Mouse (Mus musculus) liver, adult 10 weeks (tissue): Measurements from ENCODE around the gene Adamts8. TPM values are rescaled to one million over a fixed set of nuclear protein-coding genes. Genes with fewer than 3 reads are reported as not detected.

ENCODE experiments used
- polyA plus RNA-seq: library from polyadenylated mRNA; stranded (reverse); fragments of 350-450 nt; fragmentation: Illumina TruSeq; extraction: RNeasy Lipid Tissue Mini Kit (QIAGEN cat#74804); gene quantifications from one replicate; pipeline ENCODE4 v1.2.3, GENCODE M21; 2014; ENCODE audit warnings: low read depth, low replicate concordance

The Adamts8 gene
- not detected for polyA plus RNA-seq

GRCm38 (mm10) chr9:30942512-30943313 is at the start of gene Adamts8:
Adamts8 (plus strand) TSS chr9:30942562.

DNA sequence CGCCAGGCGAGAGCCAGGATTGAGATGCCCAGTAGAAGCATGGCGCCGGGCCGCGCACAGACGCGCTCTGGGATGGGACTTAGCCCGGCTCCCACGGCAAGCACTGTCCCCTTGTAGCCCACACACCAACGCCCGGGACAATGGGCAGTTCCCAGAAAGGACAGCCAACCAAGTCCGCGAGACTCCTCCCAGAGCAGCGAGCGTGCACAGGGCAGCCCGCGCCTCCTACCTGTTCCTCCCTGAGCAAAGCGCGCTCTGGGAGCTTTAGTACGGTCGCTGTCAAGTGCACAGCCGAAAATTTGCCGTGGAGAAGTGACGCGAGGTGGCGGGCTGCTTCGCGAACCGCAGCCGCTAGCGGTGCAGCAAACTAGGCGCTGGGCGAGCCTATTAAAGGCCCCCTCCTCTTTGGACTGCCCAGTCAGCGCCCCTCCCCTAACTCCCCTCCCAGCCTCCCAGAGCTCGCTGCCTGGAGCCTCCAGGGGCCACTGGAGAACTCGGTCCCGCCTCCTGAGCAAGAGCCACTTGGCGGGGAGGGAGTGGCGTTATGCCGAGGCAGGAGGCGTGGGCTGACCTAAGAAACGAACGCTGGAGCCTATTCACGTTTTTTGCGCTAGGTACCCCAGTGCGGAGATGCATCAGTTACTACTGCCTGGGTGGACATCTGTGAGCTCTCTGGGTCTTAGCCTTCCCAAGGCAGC is 20.0 kb upstream of the Adamts8 start, which contains the start of gene Adamts15:
Adamts15 (minus strand) TSS at position 256 of the 698 bp plus-strand sequence.

Other genes starting within 250 kb of the Adamts8 start
- gene Adamts15, start 20.1 kb upstream of the Adamts8 start, polyA plus RNA-seq = 0.16 TPM
- gene Zbtb44, start 88.1 kb downstream of the Adamts8 start, polyA plus RNA-seq = 28.6 TPM
- gene St14, start 189.3 kb downstream of the Adamts8 start, polyA plus RNA-seq = not detected